Mouse (Mus musculus) embryonic stem cell, embryonic (primary cell): ENCODE results near the gene Pde2a.

Experiments used
- CTCF ChIA-PET, 4 experiments: fragments of 300-600 bp in 2 of 4; fragments of 350-600 bp in 2 of 4; sonication (Branson Sonifier 250); formaldehyde crosslinking; loops; one replicate each; lab custom pipeline; 2022; ENCODE audit warnings: inconsistent platforms in 2 of 4; lab: Charles Lee
- POLR2A ChIA-PET, 4 experiments: fragments of 300-600 bp in 2 of 4; fragments of 350-600 bp in 2 of 4; sonication (Branson Sonifier 250); formaldehyde crosslinking; loops; one replicate each; lab custom pipeline; 2022; ENCODE audit warnings: antibody characterized with exemption in 4 of 4, inconsistent platforms in 1 of 4; lab: Charles Lee

The Pde2a gene

GRCm38 (mm10) chr7:101393015-101393414 is 28.5 kb upstream of the Pde2a start:
- ChIA-PET POLR2A (interaction anchor here in 2 of 4 experiments (0.6 to 1.8 kb wide), 6 partner anchors 9 to 97 kb away, joined by 3 to 8 read pairs (median 3); no protein-coding TSS in a partner anchor), CTCF (interaction anchor here (1.5 to 3.5 kb wide), 6 partner anchors 19 to 82 kb away, joined by 5 to 34 read pairs (median 14); no protein-coding TSS in a partner anchor)

DNA sequence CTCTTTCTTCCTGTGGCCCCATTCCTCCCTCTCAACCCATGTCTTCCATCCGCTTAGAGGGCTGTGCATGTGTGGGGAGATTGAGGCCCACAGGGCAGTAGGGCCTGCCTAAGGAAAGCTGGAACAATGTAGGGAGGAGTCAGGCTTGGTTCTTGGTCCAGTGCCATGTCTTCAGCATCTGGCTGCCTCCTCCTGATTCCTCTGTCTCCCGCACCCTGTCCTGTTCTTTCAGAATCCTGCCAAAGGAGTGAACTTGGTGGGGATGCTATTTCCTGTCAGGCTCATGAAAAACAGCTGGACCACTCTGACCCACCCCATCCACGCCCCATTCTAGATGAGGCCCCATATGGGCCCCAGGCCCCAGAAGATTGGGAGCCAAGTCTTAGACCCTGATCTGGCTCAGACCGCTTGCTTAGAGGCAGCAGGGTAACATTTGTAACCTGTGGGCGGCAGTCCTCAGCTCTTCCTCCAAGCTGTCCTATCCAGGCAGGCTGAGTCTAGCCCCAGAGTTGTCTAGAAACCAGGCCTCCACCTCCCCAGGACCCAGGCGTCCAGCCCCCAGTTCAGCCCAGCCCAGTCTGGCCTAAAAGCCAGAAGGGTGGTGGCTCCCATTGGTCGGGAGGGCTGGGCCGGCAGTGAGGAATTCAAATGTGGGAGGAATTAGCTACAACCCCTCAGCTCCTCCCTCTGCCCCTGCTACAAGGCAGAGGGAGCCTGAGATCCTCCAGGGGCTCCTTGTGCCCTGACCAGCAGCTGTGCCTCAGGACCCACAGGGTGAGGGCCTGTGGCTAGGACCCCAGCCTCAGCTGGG is 27.6 kb upstream of the Pde2a start:
- ChIA-PET CTCF (interaction anchor here (0.5 to 3.5 kb wide), 22 partner anchors 8 to 450 kb away, joined by 3 to 34 read pairs (median 4); partner anchors contain the start of genes Arap1 (in 1 of the 4) and Atg16l2 (in 1 of the 4)), POLR2A (interaction anchor here in 3 of 4 experiments (0.6 to 1.8 kb wide), 27 partner anchors 8 to 688 kb away, joined by 3 to 8 read pairs (median 3); partner anchors contain the start of genes Atg16l2 (in 1 of the 3), Clpb (in 1 of the 3), Fam168a (in 1 of the 3) and Gm45837 (in 1 of the 3))

DNA sequence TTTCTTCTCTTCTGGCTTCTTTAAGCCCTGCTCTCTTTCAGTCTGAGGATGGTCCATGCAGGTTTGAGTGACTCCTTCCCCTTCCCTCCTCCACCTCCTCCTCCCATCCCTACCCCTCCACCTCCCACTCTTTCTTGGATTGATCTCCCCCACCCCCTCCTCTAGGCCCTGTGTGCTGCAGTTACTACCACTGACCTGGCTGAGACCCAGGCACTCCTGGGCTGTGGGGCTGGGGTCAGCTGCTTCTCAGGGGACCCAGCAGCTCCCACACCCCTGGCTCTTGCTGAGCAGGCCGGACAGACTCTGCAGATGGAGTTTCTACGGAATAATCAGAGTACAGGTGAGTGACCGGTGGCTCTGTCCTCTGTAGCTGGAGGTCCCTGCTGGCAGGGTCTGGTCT is 26.9 kb upstream of the Pde2a start:
- CTCF ChIA-PET: interaction anchor here (0.7 to 3.5 kb wide), 19 partner anchors 9 to 450 kb away, joined by 3 to 34 read pairs (median 4); partner anchors contain the start of gene Arap1 (in 1 of the 4)
- POLR2A ChIA-PET: interaction anchor here in 3 of 4 experiments (0.7 to 1.7 kb wide), 20 partner anchors 8 to 688 kb away, joined by 3 to 8 read pairs (median 3); partner anchors contain the start of genes Atg16l2 (in 1 of the 3), Fam168a (in 1 of the 3) and Gm45837 (in 1 of the 3)

- ChIA-PET CTCF (interaction anchor here in 2 of 4 experiments (1.8 to 3.0 kb wide), 3 partner anchors 17 to 55 kb away, joined by 4 to 23 read pairs (median 9); no protein-coding TSS in a partner anchor), POLR2A (interaction anchor here in 1 of 4 experiments (1.1 to 1.4 kb wide), 3 partner anchors 13 to 94 kb away, joined by 3 to 4 read pairs (median 3); partner anchors contain the start of gene Atg16l2)
Measured at GRCm38 (mm10) chr7:101395471-101395870, 26.0 kb upstream of the Pde2a start.

DNA sequence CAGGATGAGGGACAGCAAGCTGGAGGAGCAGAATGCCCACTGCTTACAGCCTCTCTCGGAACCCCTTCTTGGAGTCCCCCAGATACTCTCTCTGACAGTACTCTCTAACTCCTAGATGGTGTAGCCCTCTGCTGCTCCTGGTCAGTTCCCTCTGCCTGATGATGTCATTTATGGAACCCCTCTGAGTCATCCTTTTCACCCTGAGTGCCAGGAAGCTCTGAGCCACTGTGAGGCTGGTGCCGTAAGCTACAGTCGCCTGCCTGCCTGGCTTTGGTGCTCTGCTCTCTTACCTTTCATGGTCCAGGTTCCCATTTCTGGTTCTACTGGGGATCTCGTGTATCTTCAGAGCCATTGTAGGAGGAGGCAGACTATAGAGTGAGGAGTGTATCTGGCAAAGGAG is 24.3 kb upstream of the Pde2a start:
- POLR2A ChIA-PET: interaction anchor here in 1 of 4 experiments (0.9 to 2.2 kb wide), 4 partner anchors 11 to 95 kb away, joined by 3 to 7 read pairs (median 4); partner anchors contain the start of gene Atg16l2
- CTCF ChIA-PET: interaction anchor here (1.0 to 8.0 kb wide), 8 partner anchors 15 to 336 kb away, joined by 3 to 52 read pairs (median 4); partner anchors contain the start of gene Gm45837 (in 1 of the 4)

GRCm38 (mm10) chr7:101401510-101401909 is 20.0 kb upstream of the Pde2a start:
- ChIA-PET CTCF (interaction anchor here in 3 of 4 experiments (1.0 to 8.0 kb wide), 5 partner anchors 11 to 91 kb away, joined by 3 to 52 read pairs (median 5); partner anchors contain the start of gene Gm45837 (in 1 of the 3)), POLR2A (no interaction called here)

- CTCF ChIA-PET: interaction anchor here (0.8 to 8.0 kb wide), 5 partner anchors 8 to 93 kb away, joined by 3 to 52 read pairs (median 8); partner anchors contain the start of gene Gm45837 (in 1 of the 4)
- POLR2A ChIA-PET: interaction anchor here in 1 of 4 experiments (1.6 kb wide), 1 partner anchor 8 kb away, joined by 5 read pairs; no protein-coding TSS in a partner anchor
Measured at GRCm38 (mm10) chr7:101403831-101404230, 17.7 kb upstream of the Pde2a start.

DNA sequence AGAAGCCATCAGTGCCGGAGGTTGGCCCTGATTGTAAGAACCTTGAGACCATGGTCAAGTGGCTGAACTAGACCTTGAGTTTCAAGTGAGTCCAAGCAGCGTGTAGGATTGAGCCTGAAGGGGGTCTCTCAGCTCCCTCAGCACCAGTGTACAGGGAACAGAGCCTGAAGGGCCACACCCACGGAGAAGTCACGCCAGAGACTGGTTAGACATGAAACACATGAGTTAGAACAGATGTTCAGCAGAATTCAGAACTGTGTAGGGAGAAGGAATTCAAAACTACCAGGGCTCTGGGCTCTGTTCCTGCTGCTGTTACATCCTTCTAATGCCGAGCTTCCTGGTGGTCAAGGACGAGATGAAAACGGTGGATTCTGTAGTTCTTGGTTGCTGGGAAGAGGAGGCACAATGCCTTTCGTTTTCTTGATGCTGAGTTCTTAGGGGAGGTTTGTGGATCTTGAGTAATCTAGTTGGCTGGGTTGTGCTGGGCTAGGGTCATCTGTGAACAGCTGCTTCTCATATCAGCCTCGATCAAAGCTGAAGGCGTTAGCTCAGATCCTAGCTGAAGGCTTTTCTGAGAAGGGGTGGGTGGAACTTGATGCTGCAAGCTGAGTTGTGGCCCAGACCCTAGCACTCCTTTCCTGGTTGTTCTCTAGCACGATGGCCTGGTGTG is 11.1 kb upstream of the Pde2a start, which contains the start of gene Gm45837:
Gene Gm45837, plus strand, starts transcription at position 620 of the 670 bp plus-strand sequence.
- CTCF ChIA-PET: interaction anchor here (0.5 to 7.5 kb wide), 8 partner anchors 10 to 210 kb away, joined by 3 to 116 read pairs (median 12); partner anchors contain the start of gene Pde2a (in 2 of the 4)
- POLR2A ChIA-PET: interaction anchor here in 1 of 4 experiments (1.2 to 2.0 kb wide), 3 partner anchors 10 to 88 kb away, joined by 3 to 6 read pairs (median 4); partner anchors contain the start of gene Pde2a

- ChIA-PET POLR2A (interaction anchor here in 3 of 4 experiments (0.6 to 2.0 kb wide), 10 partner anchors 10 to 111 kb away, joined by 3 to 8 read pairs (median 5); partner anchors contain the start of gene Atg16l2 (in 1 of the 3)), CTCF (interaction anchor here (0.5 to 7.5 kb wide), 171 partner anchors 9 to 1896 kb away, joined by 3 to 116 read pairs (median 4); partner anchors contain the start of genes Pde2a (in 4 of the 4), Atg16l2 (in 3 of the 4), Arap1 (in 2 of the 4) and Art1 (in 1 of the 4))
Measured at GRCm38 (mm10) chr7:101412796-101413195, 8.7 kb upstream of the Pde2a start.

- POLR2A ChIA-PET: interaction anchor here (0.6 to 1.6 kb wide), 5 partner anchors 12 to 298 kb away, joined by 3 to 5 read pairs (median 4); no protein-coding TSS in a partner anchor
- CTCF ChIA-PET: interaction anchor here in 3 of 4 experiments (0.6 to 7.5 kb wide), 19 partner anchors 11 to 586 kb away, joined by 3 to 116 read pairs (median 3); partner anchors contain the start of genes Atg16l2 (in 1 of the 3) and Pde2a (in 1 of the 3)
Measured at GRCm38 (mm10) chr7:101414209-101414608, 7.3 kb upstream of the Pde2a start.

DNA sequence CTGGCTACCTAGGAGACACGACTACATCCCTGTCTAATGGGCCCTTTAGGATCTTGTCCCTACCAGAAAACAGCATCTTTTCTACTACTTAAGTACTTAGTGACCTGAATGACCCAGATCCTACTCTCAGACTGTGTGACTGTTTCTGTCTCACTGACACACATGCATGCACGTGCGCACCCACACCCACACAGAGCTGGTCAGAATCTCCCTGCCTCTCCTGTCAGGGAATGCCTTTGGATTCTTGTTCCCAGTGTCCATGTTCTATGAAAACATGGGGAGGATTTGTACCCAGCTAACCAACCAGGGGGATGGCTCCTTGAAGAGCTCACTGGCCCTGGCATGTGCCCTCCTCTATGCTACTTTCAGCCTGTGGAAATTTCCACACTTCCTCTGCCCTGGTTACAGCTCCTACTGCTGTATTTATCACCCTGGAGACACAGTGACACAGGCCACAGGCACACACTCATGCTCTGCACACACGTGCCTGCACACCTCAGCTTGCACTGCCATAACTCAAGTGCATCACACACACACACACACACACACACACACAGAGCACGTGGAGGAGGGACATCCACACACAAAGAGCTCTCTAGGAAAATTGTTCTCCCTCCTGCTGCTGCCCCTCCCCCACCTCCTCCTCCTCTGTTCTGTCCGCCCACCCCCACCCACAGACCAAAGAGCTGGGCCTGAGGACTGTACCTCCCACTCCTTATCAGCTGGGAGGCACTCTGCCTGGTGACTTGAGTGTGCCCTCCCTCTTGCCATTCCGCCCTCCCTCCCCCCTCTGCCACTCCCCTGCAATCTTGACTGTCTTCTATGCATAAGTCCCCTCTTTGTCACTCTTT is 6.6 kb upstream of the Pde2a start:
- ChIA-PET CTCF (interaction anchor here (0.5 to 7.5 kb wide), 27 partner anchors 10 to 619 kb away, joined by 3 to 116 read pairs (median 3); partner anchors contain the start of genes Atg16l2 (in 1 of the 4) and Pde2a (in 1 of the 4)), POLR2A (interaction anchor here (0.6 to 1.6 kb wide), 12 partner anchors 10 to 422 kb away, joined by 3 to 5 read pairs (median 4); partner anchors contain the start of gene Arap1 (in 1 of the 4))

GRCm38 (mm10) chr7:101415512-101416100 is 5.9 kb upstream of the Pde2a start:
- ChIA-PET CTCF (interaction anchor here (0.5 to 7.5 kb wide), 20 partner anchors 10 to 1243 kb away, joined by 3 to 116 read pairs (median 4); partner anchors contain the start of gene Pde2a (in 1 of the 4)), POLR2A (interaction anchor here in 3 of 4 experiments (0.6 to 1.6 kb wide), 10 partner anchors 9 to 421 kb away, joined by 3 to 5 read pairs (median 4); partner anchors contain the start of gene Arap1 (in 1 of the 3))

GRCm38 (mm10) chr7:101416391-101416790 is 5.1 kb upstream of the Pde2a start:
- CTCF ChIA-PET: interaction anchor here in 3 of 4 experiments (0.5 to 7.5 kb wide), 6 partner anchors 9 to 1244 kb away, joined by 3 to 116 read pairs (median 4); partner anchors contain the start of gene Pde2a (in 1 of the 3)
- POLR2A ChIA-PET: interaction anchor here in 2 of 4 experiments (0.6 to 1.6 kb wide), 3 partner anchors 10 to 355 kb away, joined by 3 to 7 read pairs (median 4); no protein-coding TSS in a partner anchor

- ChIA-PET CTCF (no interaction called here), POLR2A (interaction anchor here in 1 of 4 experiments (1.4 to 2.5 kb wide), 2 partner anchors 8 to 9 kb away, joined by 4 to 6 read pairs; partner anchors contain the start of gene Gm45837)
Measured at GRCm38 (mm10) chr7:101419013-101419770, 2.3 kb upstream of the Pde2a start.
